Mouse (Mus musculus) hindbrain, postnatal 0 days (tissue): Measurements from ENCODE around the gene Nfib. TPM values are rescaled to one million over a fixed set of nuclear protein-coding genes. Genes with fewer than 3 reads are reported as not detected.
A peak's percentile ranks its signal among the peaks of the same experiment; 100 is the strongest.

Experiments
- ATAC-seq: fragments of 200-750 bp; cut with Nextera tagmentation; 2 replicates; pipeline ENCODE4 v1.8.0; 2017; ENCODE audit warnings: mild to moderate bottlenecking, moderate TSS enrichment, moderate library complexity
- DNase-seq: peaks from one replicate; pipeline ENCODE4 v3.0.0-alpha.2; 2015; ENCODE audit warnings: low spot score
- H3K27ac ChIP-seq: fragments of 300-500 bp; sonication (generic); 2 replicates; pipeline ENCODE4 v1.5.1; 2014; ENCODE audit warnings: mild to moderate bottlenecking
- H3K27me3 ChIP-seq: fragments of 300-500 bp; sonication (generic); 2 replicates; pipeline ENCODE4 v1.6.1; 2014; ENCODE audit warnings: low read length, mixed read lengths; ENCODE audit not compliant: insufficient read depth
- H3K36me3 ChIP-seq: fragments of 300-500 bp; sonication (generic); 2 replicates; pipeline ENCODE4 v1.6.1; 2014; ENCODE audit warnings: low read length, mixed read lengths; ENCODE audit not compliant: insufficient read depth
- H3K4me1 ChIP-seq: fragments of 300-500 bp; sonication (generic); 2 replicates; pipeline ENCODE4 v1.6.1; 2014; ENCODE audit warnings: antibody characterized with exemption, low read length, mixed read lengths; ENCODE audit not compliant: insufficient read depth
- H3K4me2 ChIP-seq: fragments of 300-500 bp; sonication (generic); 2 replicates; pipeline ENCODE4 v1.6.1; 2014; ENCODE audit warnings: low read depth, mild to moderate bottlenecking, low read length, moderate library complexity, mixed read lengths
- H3K4me3 ChIP-seq: fragments of 300-500 bp; sonication (generic); 2 replicates; pipeline ENCODE4 v1.5.1; 2014; ENCODE audit warnings: low read length
- H3K9ac ChIP-seq: fragments of 300-500 bp; sonication (generic); replicated peaks from 2 replicates; pipeline ENCODE4 v1.6.1; 2014; ENCODE audit warnings: mild to moderate bottlenecking, low read length, moderate library complexity, mixed read lengths
- H3K9me3 ChIP-seq: fragments of 300-500 bp; sonication (generic); 2 replicates; pipeline ENCODE4 v1.6.1; 2016; ENCODE audit warnings: low read length, mixed read lengths
- CTCF ChIP-seq: IDR thresholded peaks from 2 replicates; pipeline ENCODE4 v1.5.1; 2016; ENCODE audit warnings: antibody characterized with exemption, control low read depth, low read depth
- WGBS: fragments of 180-500 bp; shearing (Covaris S2); extraction: QIAGEN DNeasy Blood & Tissue Kit; methylation state at CpG from one replicate; pipeline ENCODE4 v1.1.7; 2014; 5-methylcytosine and 5-hydroxymethylcytosine counted together
- polyA plus RNA-seq: library from polyadenylated mRNA; unstranded; fragments of >200 nt; fragmentation: Nextera tagmentation; extraction: Ambion mirVana; gene quantifications from 2 replicates; pipeline ENCODE4 v1.2.1, GENCODE M21; 2015
- total RNA-seq: library from RNA; depleted of rRNA; stranded (reverse); fragments of >200 nt; gene quantifications from 2 replicates; pipeline ENCODE4 v1.2.3, GENCODE M21; 2014

Nfib gene
- total and polyA plus RNA-seq, 2 experiments from 2014 or later, result 69.8 to 112 TPM

DNA sequence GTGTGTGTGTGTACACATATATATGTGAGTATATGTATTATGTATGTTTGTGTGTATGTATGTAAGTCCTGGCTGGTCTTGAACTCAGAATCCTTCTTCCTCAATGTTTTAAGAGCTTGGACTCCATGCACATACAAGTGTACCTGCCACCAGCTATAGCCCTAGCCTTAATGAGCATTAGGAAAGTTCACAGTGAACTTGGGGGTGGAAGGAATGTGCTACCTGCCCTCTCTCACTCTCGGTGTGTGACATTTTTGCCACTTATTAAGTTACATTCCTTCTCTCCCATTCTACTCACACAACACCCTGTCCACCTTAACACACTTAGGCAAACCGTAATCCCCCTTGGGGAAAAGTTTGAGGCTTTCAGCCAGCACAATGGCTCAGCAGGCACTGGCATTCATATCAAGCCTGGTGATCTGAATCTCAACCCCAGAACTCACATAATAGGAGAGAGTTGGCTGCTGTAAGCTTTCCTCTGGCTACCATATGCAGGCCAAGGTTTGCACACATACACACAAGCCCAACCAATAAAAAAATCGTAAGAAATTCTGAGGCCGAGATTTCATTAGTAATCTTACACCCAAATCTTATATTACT lies 370.2 kb downstream of the Nfib start:
- no peak overlapping the region for H3K27ac ChIP-seq
- 54% methylated on average over 4 of the region's 4 CpGs for WGBS
- H3K4me1 ChIP-seq, result no peaks in the 10 kb centered on the region
- TF ChIP-seq CTCF, result no peak
- no peaks in the 10 kb centered on the region for H3K27me3 ChIP-seq
- no peak overlapping the region for H3K4me3 ChIP-seq
- H3K9ac ChIP-seq, result no peak overlapping the region
- H3K4me2 ChIP-seq, result no peak overlapping the region
- DNase-seq (no peak), ATAC-seq (no peak)
- no peaks in the 10 kb centered on the region for H3K9me3 ChIP-seq
- H3K36me3 ChIP-seq, result no peaks in the 10 kb centered on the region; the same call in 1 of the 2 replicates

DNA sequence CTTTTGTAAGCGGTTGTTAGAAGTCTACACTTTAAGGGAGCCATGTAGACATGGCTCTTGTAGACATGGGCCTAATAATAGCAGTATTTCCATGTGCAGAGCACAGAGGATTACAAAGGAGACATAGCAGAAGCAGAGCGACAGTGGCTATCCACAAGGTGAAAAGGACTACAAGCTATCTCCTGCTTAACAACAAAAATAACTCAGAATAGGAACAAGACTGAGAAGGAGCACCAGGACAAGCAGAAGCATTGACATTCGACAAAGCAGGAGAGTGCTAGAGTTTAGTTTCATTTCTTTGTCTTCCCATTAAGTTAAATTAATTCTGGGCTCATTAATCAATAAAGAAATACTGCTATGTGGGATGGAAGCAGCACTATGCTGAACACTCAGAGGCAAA lies 372.1 kb downstream of the Nfib start:
- no peaks in the 10 kb centered on the region for H3K9me3 ChIP-seq
- ATAC-seq, result no peak
- H3K27ac ChIP-seq, result no peak overlapping the region
- no peaks in the 10 kb centered on the region for H3K4me1 ChIP-seq
- no peaks in the 10 kb centered on the region; the same call in 1 of the 2 replicates for H3K36me3 ChIP-seq
- WGBS, result 90% methylated on average over 3 of the region's 3 CpGs
- TF ChIP-seq CTCF, result no peak
- no peak overlapping the region for H3K4me2 ChIP-seq
- DNase-seq, result no peak
- H3K9ac ChIP-seq, result no peak overlapping the region
- H3K27me3 ChIP-seq, result no peaks in the 10 kb centered on the region
- H3K4me3 ChIP-seq, result no peak overlapping the region

- H3K9me3 ChIP-seq, result no peaks in the 10 kb centered on the region
- H3K4me2 ChIP-seq, result no peak overlapping the region
- no peaks in the 10 kb centered on the region; the same call in 1 of the 2 replicates for H3K36me3 ChIP-seq
- TF ChIP-seq CTCF, result no peak
- 85% methylated on average over 4 of the region's 4 CpGs for WGBS
- no peaks in the 10 kb centered on the region for H3K27me3 ChIP-seq
- no peak for ATAC-seq
- no peak overlapping the region for H3K4me3 ChIP-seq
- DNase-seq, result no peak
- H3K9ac ChIP-seq, result no peak overlapping the region
- H3K27ac ChIP-seq, result no peak overlapping the region
- H3K4me1 ChIP-seq, result no peaks in the 10 kb centered on the region
Measured at GRCm38 (mm10) chr4:82330095-82330494, 375.5 kb downstream of the Nfib start.

- H3K27me3 ChIP-seq, result no peaks in the 10 kb centered on the region
- H3K9ac ChIP-seq, result no peak overlapping the region
- ATAC-seq (no peak), DNase-seq (no peak)
- no peak overlapping the region for H3K4me2 ChIP-seq
- H3K4me1 ChIP-seq, result no peaks in the 10 kb centered on the region
- TF ChIP-seq CTCF, result no peak
- H3K27ac ChIP-seq, result no peak overlapping the region
- 40% methylated on average over 3 of the region's 3 CpGs for WGBS
- H3K4me3 ChIP-seq, result no peak overlapping the region
- no peaks in the 10 kb centered on the region for H3K9me3 ChIP-seq
- peaks cover 6% of the 10 kb centered on the region; the same call in 1 of the 2 replicates for H3K36me3 ChIP-seq
Measured at GRCm38 (mm10) chr4:82326140-82326529, 379.4 kb downstream of the Nfib start.

DNA sequence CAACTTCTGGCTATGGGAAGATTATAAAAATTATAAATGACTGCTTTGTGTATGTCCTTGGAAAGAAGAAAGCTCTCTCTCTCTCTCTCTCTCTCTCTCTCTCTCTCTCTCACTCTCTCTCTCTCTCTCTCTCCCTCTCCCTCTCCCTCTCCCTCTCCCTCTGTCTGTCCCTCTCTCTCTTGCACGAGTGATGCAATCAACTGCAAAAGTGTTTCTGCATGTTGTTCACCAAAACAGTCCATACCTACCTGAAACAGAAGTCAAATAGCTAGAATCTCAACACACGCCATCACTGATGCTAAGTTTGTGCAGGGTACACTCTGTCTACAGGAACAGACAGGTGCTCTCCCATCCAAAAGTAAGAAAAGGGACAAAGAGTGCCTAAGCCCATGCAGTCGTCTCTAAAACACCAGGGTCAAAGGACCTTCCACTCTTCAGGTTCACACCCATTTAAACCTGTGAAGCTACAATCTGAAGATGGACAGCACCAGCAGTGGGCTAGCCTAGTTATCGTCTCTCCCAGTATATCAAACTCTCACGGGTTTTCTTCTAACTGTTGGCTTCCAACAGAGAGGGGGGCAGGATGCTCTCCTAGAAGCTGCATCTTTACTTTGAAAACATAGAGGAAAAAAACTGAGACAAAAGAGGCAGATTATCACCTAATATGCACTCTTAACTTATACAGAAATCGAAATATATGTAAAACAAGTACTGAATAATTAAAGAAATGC lies 380.0 kb downstream of the Nfib start:
- 52% methylated on average over 6 of the region's 6 CpGs for WGBS
- TF ChIP-seq CTCF, result no peak
- Histone ChIP-seq H3K9ac (no peak overlapping the region), H3K4me1 (no peaks in the 10 kb centered on the region), H3K4me3 (no peak overlapping the region), H3K27me3 (no peaks in the 10 kb centered on the region), H3K36me3 (peaks cover 7% of the 10 kb centered on the region; the same call in 1 of the 2 replicates), H3K27ac (no peak overlapping the region), H3K9me3 (no peaks in the 10 kb centered on the region), H3K4me2 (no peak overlapping the region)
- DNase-seq (no peak), ATAC-seq (no peak)

DNA sequence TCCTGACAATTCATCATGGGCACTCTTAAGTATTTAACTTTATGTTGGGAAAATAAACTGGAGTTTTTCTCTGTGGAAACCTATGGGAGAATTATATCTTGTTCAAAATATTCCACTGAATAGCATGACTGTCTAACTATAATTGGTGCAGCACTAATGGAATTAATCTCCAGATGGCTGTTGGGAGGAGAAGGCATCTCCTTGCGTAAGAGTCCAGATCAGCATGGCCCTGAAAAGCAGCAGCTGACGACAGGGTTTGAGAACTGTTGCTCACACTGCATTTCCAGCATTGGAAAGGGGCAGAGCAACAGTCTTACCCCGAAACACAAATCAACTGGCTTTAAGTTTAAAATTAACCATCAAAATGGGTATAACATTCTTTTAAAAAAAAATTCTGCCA lies 380.6 kb downstream of the Nfib start:
- H3K4me1 ChIP-seq, result no peaks in the 10 kb centered on the region
- H3K4me3 ChIP-seq, result no peak overlapping the region
- H3K9ac ChIP-seq, result no peak overlapping the region
- H3K27me3 ChIP-seq, result no peaks in the 10 kb centered on the region
- H3K9me3 ChIP-seq, result no peaks in the 10 kb centered on the region
- H3K27ac ChIP-seq, result no peak overlapping the region
- DNase-seq (peak; percentile 20), ATAC-seq (no peak)
- peaks cover 13% of the 10 kb centered on the region; the same call in 1 of the 2 replicates for H3K36me3 ChIP-seq
- no peak overlapping the region for H3K4me2 ChIP-seq
- WGBS, result 48% methylated on average over 3 of the region's 3 CpGs
- TF ChIP-seq CTCF, result no peak

DNA sequence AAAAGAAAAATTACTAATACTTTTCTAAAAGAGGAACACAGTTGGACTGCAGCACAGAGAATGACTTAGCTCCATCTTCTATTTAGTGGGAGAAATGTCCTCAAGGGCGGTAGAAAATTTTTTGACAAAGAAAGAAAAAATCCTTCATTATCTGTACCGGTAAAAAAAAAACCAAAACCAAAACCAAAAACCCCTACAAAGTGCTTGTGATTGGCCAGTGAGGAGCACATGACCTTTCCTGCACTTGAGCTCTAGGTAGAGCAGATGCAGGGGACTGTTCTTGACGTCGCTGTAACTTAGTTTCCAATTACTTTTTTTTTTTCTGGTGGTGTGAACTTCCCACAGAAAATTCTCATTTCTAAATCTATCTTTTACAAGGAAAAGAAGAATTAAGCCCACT lies 384.5 kb downstream of the Nfib start:
- no peaks in the 10 kb centered on the region for H3K27me3 ChIP-seq
- no peak for DNase-seq
- H3K9ac ChIP-seq, result no peak overlapping the region
- H3K4me2 ChIP-seq, result no peak overlapping the region
- TF ChIP-seq CTCF, result no peak
- no peak for ATAC-seq
- peaks cover 14% of the 10 kb centered on the region; the same call in 1 of the 2 replicates for H3K36me3 ChIP-seq
- 80% methylated on average over 4 of the region's 4 CpGs for WGBS
- no peaks in the 10 kb centered on the region for H3K4me1 ChIP-seq
- H3K4me3 ChIP-seq, result no peak overlapping the region
- H3K27ac ChIP-seq, result no peak overlapping the region
- no peaks in the 10 kb centered on the region for H3K9me3 ChIP-seq
